Mouse (Mus musculus): ENCODE results near the gene Lrrc71. TPM values are rescaled to one million over a fixed set of nuclear protein-coding genes. Genes with fewer than 3 reads are reported as not detected.

Gene Lrrc71
- polyA plus RNA-seq (2015; fragmentation: Nextera tagmentation; extraction: Ambion mirVana), result 0.43 and 0.71 TPM in 2 replicates

DNA sequence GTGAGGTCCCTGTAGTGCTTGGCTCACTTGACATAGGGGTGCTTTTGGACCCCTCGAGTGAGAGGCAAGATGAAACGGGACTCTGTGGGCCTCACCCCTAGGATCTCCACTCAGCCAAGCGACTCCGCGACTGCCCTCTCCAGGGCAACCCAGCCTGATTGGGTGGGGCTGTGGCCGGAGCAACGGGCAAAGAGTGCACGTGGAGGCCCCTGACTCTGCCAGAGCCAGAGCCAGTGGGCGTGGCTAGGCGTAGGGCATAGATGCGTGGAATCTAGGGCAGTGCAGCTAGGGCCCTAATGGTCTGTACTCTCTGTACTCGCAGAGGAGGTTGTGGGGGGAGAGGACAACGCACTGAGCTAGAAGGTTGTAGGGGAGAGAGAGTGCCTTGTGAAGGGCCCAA is at the start of gene Lrrc71:
Gene Lrrc71 (minus strand): TSS at position 195 of the 400 bp plus-strand sequence.
- H3K4me1 ChIP-seq (replicated peaks), result peaks cover 15% of the 10 kb centered on the region
- no peak within 1 kb of the TSS for H3K9ac ChIP-seq
- WGBS, result 48% methylated on average over 13 of the region's 13 CpGs
- no peak; the same call in 1 of the 2 replicates for ATAC-seq (ENCODE audit: low FRiP score)
- H3K4me2 ChIP-seq, result no peak within 1 kb of the TSS
- no peak within 1 kb of the TSS for H3K4me3 ChIP-seq
- no peaks in the 10 kb centered on the region for H3K9me3 ChIP-seq
- H3K27me3 ChIP-seq, result peaks cover 12% of the 10 kb centered on the region; the same call in 1 of the 2 replicates
- H3K27ac ChIP-seq, result no peak within 1 kb of the TSS
- no peaks in the 10 kb centered on the region for H3K36me3 ChIP-seq

- Histone ChIP-seq H3K9me3 (no peaks in the 10 kb centered on the region), H3K4me2 (peak within 1 kb of the TSS; percentile 59), H3K9ac (peak within 1 kb of the TSS; percentile 56), H3K27ac (no peak within 1 kb of the TSS), H3K36me3 (no peaks in the 10 kb centered on the region), H3K4me1 (replicated peaks) (peaks cover 50% of the 10 kb centered on the region), H3K4me3 (peak within 1 kb of the TSS; percentile 38), H3K27me3 (peaks cover 97% of the 10 kb centered on the region)
- WGBS, result 1% methylated on average over 29 of the region's 29 CpGs
- no peak for ATAC-seq (ENCODE audit: low FRiP score)
Measured at GRCm38 (mm10) chr3:87796736-87797334, 48.4 kb upstream of the Lrrc71 start, which contains the start of gene Insrr. Insrr (plus strand) TSS chr3:87796951.

- 14% methylated on average over 33 of the region's 33 CpGs for WGBS
- H3K27me3 ChIP-seq, result peaks cover 99% of the 10 kb centered on the region
- no peak for ATAC-seq (ENCODE audit: low FRiP score)
Measured at GRCm38 (mm10) chr3:87795336-87796277, 47.2 kb upstream of the Lrrc71 start.

DNA sequence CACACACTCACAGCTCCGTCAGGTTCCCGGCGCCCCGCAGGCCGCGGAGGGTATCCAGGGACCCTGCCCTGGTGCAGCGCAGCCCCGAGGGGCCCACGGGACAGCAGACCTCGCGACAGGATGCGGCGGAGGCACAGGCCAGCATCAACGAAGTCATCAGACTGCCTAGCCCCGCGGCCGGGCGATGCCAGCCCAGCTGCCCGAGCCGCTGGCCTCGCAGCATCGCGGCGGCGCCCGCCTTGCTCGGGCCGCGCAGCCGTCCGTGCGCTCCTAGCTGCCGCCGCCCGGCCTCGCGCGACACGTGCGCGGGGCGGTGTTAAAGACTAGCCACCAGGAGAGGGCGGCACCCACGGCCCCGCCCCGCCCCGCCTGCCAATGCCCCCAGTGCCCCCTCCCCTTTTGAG is 46.5 kb upstream of the Lrrc71 start, which contains the start of gene Ntrk1:
Gene Ntrk1 (minus strand): TSS at position 241 of the 404 bp plus-strand sequence.
- Histone ChIP-seq H3K9me3 (no peaks in the 10 kb centered on the region), H3K9ac (peak within 1 kb of the TSS; percentile 64), H3K4me3 (peak within 1 kb of the TSS; percentile 38), H3K36me3 (no peaks in the 10 kb centered on the region), H3K27me3 (peaks cover 98% of the 10 kb centered on the region), H3K4me1 (replicated peaks) (peaks cover 53% of the 10 kb centered on the region), H3K4me2 (peak within 1 kb of the TSS; percentile 59), H3K27ac (no peak within 1 kb of the TSS)
- 0% methylated on average over 41 of the region's 47 CpGs for WGBS
- ATAC-seq (ENCODE audit: low FRiP score), result peak; percentile 49

More at GRCm38 (mm10) chr3:87795336-87796277, 47.2 kb upstream of the Lrrc71 start:
- Histone ChIP-seq H3K4me2 (peak overlapping the region; percentile 59), H3K36me3 (no peaks in the 10 kb centered on the region), H3K9me3 (no peaks in the 10 kb centered on the region), H3K4me1 (replicated peaks) (peaks cover 50% of the 10 kb centered on the region), H3K27ac (no peak overlapping the region), H3K9ac (peak overlapping the region; percentile 64), H3K4me3 (peak overlapping the region; percentile 38)

DNA sequence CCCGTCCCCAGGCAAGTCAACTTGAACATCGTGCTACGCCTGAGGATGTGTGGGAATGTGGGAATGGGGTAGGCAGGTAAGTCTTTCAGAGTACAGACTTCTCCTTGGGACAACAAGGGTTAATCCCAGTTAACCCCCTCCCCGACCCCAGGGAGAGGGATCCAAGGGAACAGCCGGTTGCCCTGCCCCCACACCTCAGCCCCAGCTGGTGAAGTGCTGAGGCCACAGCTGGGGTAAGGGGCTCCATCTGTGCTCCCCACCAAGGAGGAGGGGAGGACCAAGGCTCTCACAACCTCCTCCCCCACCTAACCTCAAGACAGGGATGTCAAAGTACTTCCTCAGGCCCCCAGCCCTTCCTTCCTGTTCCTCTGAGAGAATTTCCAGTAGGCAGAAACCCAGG is 41.3 kb upstream of the Lrrc71 start:
- peaks cover 28% of the 10 kb centered on the region for H3K4me1 ChIP-seq (replicated peaks)
- H3K9ac ChIP-seq, result no peak overlapping the region
- H3K4me2 ChIP-seq, result no peak overlapping the region
- no peak for ATAC-seq (ENCODE audit: low FRiP score)
- WGBS, result 34% methylated on average over 5 of the region's 5 CpGs
- H3K27ac ChIP-seq, result peak overlapping the region; percentile 18; the same call in 1 of the 2 replicates
- H3K4me3 ChIP-seq, result no peak overlapping the region
- H3K36me3 ChIP-seq, result no peaks in the 10 kb centered on the region
- no peaks in the 10 kb centered on the region for H3K9me3 ChIP-seq
- peaks cover 51% of the 10 kb centered on the region for H3K27me3 ChIP-seq

DNA sequence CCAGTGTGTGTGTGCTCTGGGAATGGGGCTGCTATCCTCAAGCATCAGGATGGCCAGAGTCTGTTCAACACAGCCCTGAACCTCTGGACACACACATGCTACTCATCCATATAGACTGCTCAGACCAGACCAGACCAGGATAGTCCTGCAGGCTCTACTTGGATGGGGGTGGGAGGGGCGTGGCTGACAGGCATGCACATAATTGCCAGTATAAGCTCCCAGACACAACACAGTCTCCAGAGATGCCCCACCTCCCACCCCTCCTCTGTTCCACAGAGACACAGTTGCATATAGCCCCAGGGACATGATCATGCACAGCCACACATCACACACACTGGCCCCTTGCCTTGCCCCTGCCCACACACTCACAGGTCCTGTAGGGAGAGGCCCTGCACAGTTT is 40.8 kb upstream of the Lrrc71 start:
- Histone ChIP-seq H3K36me3 (no peaks in the 10 kb centered on the region), H3K9ac (no peak overlapping the region), H3K4me1 (replicated peaks) (peaks cover 23% of the 10 kb centered on the region), H3K9me3 (no peaks in the 10 kb centered on the region), H3K27ac (0 out of 2 replicates have a peak overlapping the region, but pooled peaks have one; percentile 18), H3K4me3 (no peak overlapping the region), H3K4me2 (no peak overlapping the region), H3K27me3 (peaks cover 46% of the 10 kb centered on the region)
- ATAC-seq (ENCODE audit: low FRiP score), result no peak
- WGBS, result 48% methylated on average over 1 of the region's 1 CpGs

- no peak for ATAC-seq (ENCODE audit: low FRiP score)
- H3K9me3 ChIP-seq, result no peaks in the 10 kb centered on the region
- H3K4me3 ChIP-seq, result no peak overlapping the region
- WGBS, result 44% methylated on average over 6 of the region's 6 CpGs
- no peak overlapping the region for H3K4me2 ChIP-seq
- no peak overlapping the region for H3K9ac ChIP-seq
- no peaks in the 10 kb centered on the region for H3K36me3 ChIP-seq
- peaks cover 10% of the 10 kb centered on the region; the same call in 1 of the 2 replicates for H3K27me3 ChIP-seq
- peaks cover 26% of the 10 kb centered on the region for H3K4me1 ChIP-seq (replicated peaks)
- no peak overlapping the region for H3K27ac ChIP-seq
Measured at GRCm38 (mm10) chr3:87785626-87786214, 37.3 kb upstream of the Lrrc71 start.

DNA sequence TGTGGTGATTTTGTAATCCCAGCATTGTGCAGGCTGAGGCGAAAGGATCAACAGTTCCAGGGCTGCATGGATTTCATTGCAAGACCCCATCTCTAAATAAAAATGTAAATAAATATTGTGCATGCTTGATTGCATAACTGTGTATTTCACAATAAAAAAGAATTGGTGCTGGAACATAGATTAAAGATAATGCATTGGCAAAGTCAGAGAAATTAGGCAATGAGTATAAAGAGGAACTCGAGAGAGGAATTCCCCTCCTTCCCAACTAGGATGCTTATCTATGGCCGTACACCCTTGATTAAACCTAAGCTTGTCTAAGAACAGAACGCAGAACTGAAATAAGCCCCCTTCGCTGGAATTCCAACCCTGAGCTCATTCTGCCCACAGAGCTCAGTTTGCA is 36.7 kb upstream of the Lrrc71 start:
- Histone ChIP-seq H3K9me3 (no peaks in the 10 kb centered on the region), H3K27ac (no peak overlapping the region), H3K27me3 (0 out of 2 replicates have a peak, but pooled peaks cover 5% of the 10 kb centered on the region), H3K36me3 (no peaks in the 10 kb centered on the region), H3K4me2 (no peak overlapping the region), H3K4me3 (no peak overlapping the region), H3K4me1 (replicated peaks) (peaks cover 25% of the 10 kb centered on the region), H3K9ac (no peak overlapping the region)
- no peak for ATAC-seq (ENCODE audit: low FRiP score)
- 88% methylated on average over 5 of the region's 5 CpGs for WGBS

GRCm38 (mm10) chr3:87783282-87784023 is 35.0 kb upstream of the Lrrc71 start:
- Histone ChIP-seq H3K4me2 (no peak overlapping the region), H3K36me3 (no peaks in the 10 kb centered on the region), H3K27ac (no peak overlapping the region), H3K4me1 (replicated peaks) (peaks cover 18% of the 10 kb centered on the region), H3K4me3 (no peak overlapping the region), H3K9me3 (no peaks in the 10 kb centered on the region), H3K27me3 (0 out of 2 replicates have a peak, but pooled peaks cover under 1% of the 10 kb centered on the region), H3K9ac (no peak overlapping the region)
- 83% methylated on average over 25 of the region's 25 CpGs for WGBS
- no peak for ATAC-seq (ENCODE audit: low FRiP score)

- 29% methylated on average over 2 of the region's 2 CpGs for WGBS
- 0 out of 2 replicates have a peak, but pooled peaks cover 8% of the 10 kb centered on the region for H3K27me3 ChIP-seq
- ATAC-seq (ENCODE audit: low FRiP score), result 0 out of 2 replicates have a peak, but pooled peaks have one; percentile 30
- peak overlapping the region; percentile 70 for H3K27ac ChIP-seq
- H3K4me3 ChIP-seq, result no peak overlapping the region
- H3K36me3 ChIP-seq, result no peaks in the 10 kb centered on the region
- no peaks in the 10 kb centered on the region for H3K9me3 ChIP-seq
- H3K4me1 ChIP-seq (replicated peaks), result peaks cover 49% of the 10 kb centered on the region
- H3K4me2 ChIP-seq, result no peak overlapping the region
- H3K9ac ChIP-seq, result peak overlapping the region; percentile 43; the same call in 1 of the 2 replicates
Measured at GRCm38 (mm10) chr3:87779086-87779485, 30.7 kb upstream of the Lrrc71 start.

DNA sequence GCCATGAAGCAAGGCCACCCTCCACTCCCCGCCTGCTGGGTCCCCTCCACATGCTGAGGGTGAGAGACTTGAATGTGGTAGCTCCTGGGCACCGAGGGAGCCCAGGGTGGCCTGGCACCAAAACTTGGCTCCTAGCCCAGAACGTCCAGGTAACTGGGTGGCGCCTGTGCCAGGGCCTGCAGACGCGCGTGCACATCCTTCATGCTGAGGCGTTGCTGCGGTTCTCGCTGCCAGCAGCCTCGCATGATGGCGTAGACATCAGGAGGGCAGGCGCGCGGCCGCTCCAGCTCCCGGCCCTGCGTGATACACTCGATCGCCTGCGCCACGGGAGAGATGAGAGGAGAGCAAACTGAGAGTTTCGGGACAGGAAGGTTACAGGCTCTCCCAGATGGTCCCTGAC is 29.9 kb upstream of the Lrrc71 start:
- H3K4me3 ChIP-seq, result no peak overlapping the region
- peaks cover 48% of the 10 kb centered on the region for H3K4me1 ChIP-seq (replicated peaks)
- H3K27ac ChIP-seq, result peak overlapping the region; percentile 70
- H3K9ac ChIP-seq, result peak overlapping the region; percentile 43
- no peaks in the 10 kb centered on the region for H3K36me3 ChIP-seq
- 0 out of 2 replicates have a peak, but pooled peaks cover 8% of the 10 kb centered on the region for H3K27me3 ChIP-seq
- H3K9me3 ChIP-seq, result no peaks in the 10 kb centered on the region
- WGBS, result 39% methylated on average over 23 of the region's 23 CpGs
- ATAC-seq (ENCODE audit: low FRiP score), result 0 out of 2 replicates have a peak, but pooled peaks have one; percentile 26
- peak overlapping the region; percentile 37 for H3K4me2 ChIP-seq
